Mouse (Mus musculus) CD4-positive, CD25-positive, alpha-beta regulatory T cell, adult 9 weeks (primary cell): ENCODE results near the gene Padi6. TPM values are rescaled to one million over a fixed set of nuclear protein-coding genes. Genes with fewer than 3 reads are reported as not detected.

Experiments used
- polyA plus RNA-seq: library from polyadenylated mRNA; unstranded; fragments of 100-300 nt; shearing (Covaris generic); gene quantifications from one replicate; pipeline ENCODE4 v1.2.1, GENCODE M21; 2017

The Padi6 gene
- polyA plus RNA-seq = not detected

GRCm38 (mm10) chr4:140742543-140742942 is at the start of gene Padi6:
Gene Padi6 (minus strand): TSS chr4:140742643.

GRCm38 (mm10) chr4:140774025-140774800 is 31.8 kb upstream of the Padi6 start, which contains the start of gene Padi4:
Gene Padi4 (minus strand): TSS chr4:140774236.

DNA sequence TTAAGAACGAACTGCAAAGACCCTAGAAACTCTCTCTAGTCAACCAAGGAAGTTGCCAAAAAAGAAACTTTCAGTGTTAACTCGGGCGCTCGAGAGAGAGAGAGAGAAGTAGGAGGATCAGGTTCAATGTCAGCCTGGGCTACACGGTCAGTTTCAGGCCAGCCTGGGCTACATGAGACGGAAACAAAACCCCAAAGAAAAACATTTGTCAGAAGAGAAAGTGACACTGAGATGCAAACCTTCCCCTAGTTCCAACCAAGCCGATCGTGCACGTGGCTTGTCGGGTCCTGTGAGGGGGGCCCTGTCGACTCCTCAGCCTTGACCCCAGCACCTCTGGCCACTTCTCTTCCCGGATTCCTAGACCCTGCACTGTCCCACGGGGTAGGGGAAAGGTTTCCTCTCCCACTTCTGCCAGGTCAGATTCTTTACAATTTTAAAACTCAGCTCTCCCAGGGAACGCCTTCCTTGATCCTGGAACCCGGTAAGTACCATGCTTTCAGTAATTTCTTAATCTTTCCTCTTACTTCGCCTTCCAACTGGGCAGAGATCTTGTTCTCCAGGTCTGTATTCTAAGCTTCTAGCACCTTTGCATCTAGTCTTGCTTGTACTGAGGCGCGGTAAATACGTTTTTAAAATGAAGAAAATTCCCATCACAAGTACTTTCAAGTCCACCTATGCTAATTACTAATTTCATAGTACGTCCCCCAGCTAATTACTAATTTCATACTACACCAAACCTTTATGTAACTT is 42.0 kb downstream of the Padi6 start, which contains the start of gene Rcc2:
Gene Rcc2 (plus strand): TSS at position 273 of the 750 bp plus-strand sequence.

Other genes with a start within 250 kb of the Padi6 start
- 0.73 TPM for gene Arhgef10l, start 76.6 kb downstream of the Padi6 start, polyA plus RNA-seq
- gene Rcc2, start 42.1 kb downstream of the Padi6 start, polyA plus RNA-seq = 7.6 TPM
- gene Padi4, start 31.6 kb upstream of the Padi6 start, polyA plus RNA-seq = 6.3 TPM
- gene Padi3, start 68.0 kb upstream of the Padi6 start, polyA plus RNA-seq = 0.50 TPM
- gene Padi1, start 103.1 kb upstream of the Padi6 start, polyA plus RNA-seq = 0.42 TPM
- 20.6 TPM for gene Padi2, start 163.7 kb upstream of the Padi6 start, polyA plus RNA-seq
- 331 TPM for gene Sdhb, start 218.6 kb upstream of the Padi6 start, polyA plus RNA-seq
- 6.6 TPM for gene Atp13a2, start 244.2 kb upstream of the Padi6 start, polyA plus RNA-seq